Mouse (Mus musculus) right cerebral cortex, adult 2 months (tissue): Measurements from ENCODE around the gene Olfr1432.
"Not testable (repeated sequence)": the region's sequence is repeated elsewhere in the genome, so short reads cannot be mapped to it uniquely, and the experiment has no call there.

ENCODE experiments used
- DNase-seq, 2 experiments: peaks; one replicate each; pipeline ENCODE4 v3.0.0; 2021 to 2022; ENCODE audit warnings: low spot score in 2 of 2

Gene Olfr1432

GRCm38 (mm10) chr19:12232496-12232895, at the start of gene Olfr1432:
TSS of gene Olfr1432 (minus strand) at chr19:12232596.
- DNase-seq = not testable (repeated sequence)

- DNase-seq = no peak
Observed at GRCm38 (mm10) chr19:12279554-12279953, 47.2 kb upstream of the Olfr1432 start, which contains the start of gene Olfr1434. TSS of gene Olfr1434 (plus strand) at chr19:12279854.

GRCm38 (mm10) chr19:12260732-12261131, 28.3 kb upstream of the Olfr1432 start, which contains the start of gene Olfr235:
TSS of gene Olfr235 (plus strand) at chr19:12261032.
- DNase-seq = no peak

- DNase-seq = no peak
Observed at GRCm38 (mm10) chr19:12241559-12241958, 9.2 kb upstream of the Olfr1432 start, which contains the start of gene Olfr262. TSS of gene Olfr262 (minus strand) at chr19:12241659.

GRCm38 (mm10) chr19:12200334-12200733, 32.1 kb downstream of the Olfr1432 start, which contains the start of gene Olfr1431:
TSS of gene Olfr1431 (plus strand) at chr19:12200634.
- no peak for DNase-seq

GRCm38 (mm10) chr19:12199076-12199475, 33.3 kb downstream of the Olfr1432 start:
- not testable (repeated sequence) for DNase-seq
